Mouse (Mus musculus): ENCODE data around the gene Gm867. TPM values are rescaled to one million over a fixed set of nuclear protein-coding genes. Genes with fewer than 3 reads are reported as not detected.
A peak's percentile ranks its signal among the peaks of the same experiment; 100 is the strongest.

Gm867 gene
- total RNA-seq, 2 experiments from 2014 or later, result 0.35 TPM; not detected in 1

GRCm38 (mm10) chr10:75937851-75938643, 2.4 kb downstream of the Gm867 start:
- intact Hi-C loops (cut with DNase I), result loop anchor here (5.0 kb wide), 1 partner anchor 41 kb away; no protein-coding TSS in a partner anchor
- no peak for DNase-seq (ENCODE audit: low spot score in 2 of 2)

- DNase-seq (ENCODE audit: low spot score in 2 of 2), result no peak
- intact Hi-C loops (cut with DNase I), result loop anchor here (5.0 kb wide), 1 partner anchor 40 kb away; no protein-coding TSS in a partner anchor
Measured at GRCm38 (mm10) chr10:75936909-75937667, 3.4 kb downstream of the Gm867 start.

- DNase-seq (ENCODE audit: low spot score in 2 of 2), result peak; percentile 76 to 81
- intact Hi-C loops (cut with DNase I), result loop anchor here (5.0 kb wide), 1 partner anchor 39 kb away; no protein-coding TSS in a partner anchor
Measured at GRCm38 (mm10) chr10:75935680-75936541, 4.6 kb downstream of the Gm867 start, which contains the start of gene Mmp11. Mmp11 (minus strand) TSS chr10:75936496.

- intact Hi-C loops (cut with DNase I), result loop anchor here (5.0 kb wide), 1 partner anchor 38 kb away; no protein-coding TSS in a partner anchor
- DNase-seq (ENCODE audit: low spot score in 2 of 2), result no peak
Measured at GRCm38 (mm10) chr10:75934991-75935390, 5.5 kb downstream of the Gm867 start.

- DNase-seq (ENCODE audit: low spot score in 2 of 2), result no peak
- intact Hi-C loops (cut with DNase I), result no loop called here
Measured at GRCm38 (mm10) chr10:75932891-75933290, 7.6 kb downstream of the Gm867 start, which contains the start of gene Chchd10. Chchd10 (plus strand) TSS chr10:75933130.

GRCm38 (mm10) chr10:75932081-75932678, 8.3 kb downstream of the Gm867 start:
- no peak for DNase-seq (ENCODE audit: low spot score in 2 of 2)
- intact Hi-C loops (cut with DNase I), result no loop called here

- intact Hi-C loops (cut with DNase I), result no loop called here
- no peak for DNase-seq (ENCODE audit: low spot score in 2 of 2)
Measured at GRCm38 (mm10) chr10:75931311-75931710, 9.2 kb downstream of the Gm867 start.

GRCm38 (mm10) chr10:75930304-75930703, 10.2 kb downstream of the Gm867 start:
- intact Hi-C loops (cut with DNase I), result no loop called here

GRCm38 (mm10) chr10:75926396-75926795, 14.1 kb downstream of the Gm867 start:
- DNase-seq (ENCODE audit: low spot score in 2 of 2), result no peak
- intact Hi-C loops (cut with DNase I), result no loop called here

More at GRCm38 (mm10) chr10:75930304-75930703, 10.2 kb downstream of the Gm867 start:
- no peak for DNase-seq (ENCODE audit: low spot score in 2 of 2)

GRCm38 (mm10) chr10:75924324-75924723, 16.1 kb downstream of the Gm867 start:
- intact Hi-C loops (cut with DNase I), result no loop called here
- DNase-seq (ENCODE audit: low spot score in 2 of 2), result no peak

GRCm38 (mm10) chr10:75921726-75922560, 18.5 kb downstream of the Gm867 start:
- no peak for DNase-seq (ENCODE audit: low spot score in 2 of 2)
- intact Hi-C loops (cut with DNase I), result no loop called here

GRCm38 (mm10) chr10:75921026-75921725, 19.3 kb downstream of the Gm867 start, which contains the start of gene Smarcb1:
Smarcb1 (minus strand) TSS chr10:75921617.
- intact Hi-C loops (cut with DNase I), result no loop called here
- peak; percentile 96 to 97 for DNase-seq (ENCODE audit: low spot score in 2 of 2)

- no peak for DNase-seq (ENCODE audit: low spot score in 2 of 2)
- intact Hi-C loops (cut with DNase I), result no loop called here
Measured at GRCm38 (mm10) chr10:75919026-75919425, 21.4 kb downstream of the Gm867 start.

- intact Hi-C loops (cut with DNase I), result no loop called here
- no peak for DNase-seq (ENCODE audit: low spot score in 2 of 2)
Measured at GRCm38 (mm10) chr10:75916840-75917239, 23.6 kb downstream of the Gm867 start.

- intact Hi-C loops (cut with DNase I), result no loop called here
- no peak for DNase-seq (ENCODE audit: low spot score in 2 of 2)
Measured at GRCm38 (mm10) chr10:75915557-75915956, 24.9 kb downstream of the Gm867 start.

GRCm38 (mm10) chr10:75913013-75913589, 27.4 kb downstream of the Gm867 start:
- intact Hi-C loops (cut with DNase I), result no loop called here
- no peak for DNase-seq (ENCODE audit: low spot score in 2 of 2)

GRCm38 (mm10) chr10:75910698-75911097, 29.8 kb downstream of the Gm867 start:
- intact Hi-C loops (cut with DNase I), result no loop called here
- no peak for DNase-seq (ENCODE audit: low spot score in 2 of 2)

All from left cerebral cortex, postnatal 36 days (tissue).